Mouse (Mus musculus): ENCODE measurements around the gene Tasp1.

DNA sequence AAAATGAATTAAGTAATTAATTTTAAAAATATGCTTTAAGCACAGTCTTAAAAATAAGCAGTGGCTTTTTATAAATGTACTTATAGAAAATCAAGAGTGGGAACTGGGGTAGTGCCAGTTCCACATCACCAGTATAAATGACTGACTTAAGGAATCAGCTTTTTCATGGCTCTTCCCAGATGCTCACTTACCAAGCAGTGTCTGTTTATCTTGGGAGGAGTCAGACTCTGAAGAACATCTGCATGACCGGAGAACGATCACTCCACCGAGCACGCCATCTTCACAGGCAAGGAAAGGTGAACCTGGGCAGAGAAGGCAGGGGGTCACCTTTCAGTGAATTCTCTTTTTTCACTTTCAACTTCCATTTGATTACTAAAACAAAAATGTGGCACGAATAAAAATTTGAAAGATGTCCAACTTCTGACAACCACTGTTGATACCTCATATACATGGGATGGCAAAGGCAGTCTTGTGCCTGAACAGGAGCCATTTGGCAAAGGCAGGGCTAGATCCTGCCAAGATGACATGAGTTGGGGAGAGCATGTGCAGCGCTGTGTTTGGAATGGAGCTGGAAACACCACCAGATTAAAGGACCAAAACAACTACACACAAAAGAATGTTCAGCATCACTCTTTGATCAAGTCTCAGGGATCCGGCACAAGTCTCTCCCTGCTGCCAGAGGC, 182.9 kb downstream of the Tasp1 start:
- TF ChIP-seq CTCF (IDR thresholded peaks at IDR 0.05; ENCODE audit: extremely low read depth, insufficient read depth, low read length), result no peak
- no peak for TF ChIP-seq POLR2A (IDR thresholded peaks at IDR 0.05; ENCODE audit: extremely low read depth, insufficient read depth, low read length)
